Mouse (Mus musculus): ENCODE results near the gene Gabbr2.
A peak's percentile ranks its signal among the peaks of the same experiment; 100 is the strongest.

The Gabbr2 gene

GRCm38 (mm10) chr4:46806876-46807275 is 184.8 kb downstream of the Gabbr2 start:
- no peak for DNase-seq

- DNase-seq: no peak
Observed at GRCm38 (mm10) chr4:46805910-46806309, 185.8 kb downstream of the Gabbr2 start.

GRCm38 (mm10) chr4:46802386-46802785 is 189.3 kb downstream of the Gabbr2 start:
- no peak for DNase-seq

- DNase-seq: peak; percentile 25
Observed at GRCm38 (mm10) chr4:46799904-46800303, 191.8 kb downstream of the Gabbr2 start.

GRCm38 (mm10) chr4:46795707-46796106 is 196.0 kb downstream of the Gabbr2 start:
- peak; percentile 21 for DNase-seq

GRCm38 (mm10) chr4:46794583-46794982 is 197.1 kb downstream of the Gabbr2 start:
- no peak for DNase-seq

GRCm38 (mm10) chr4:46792280-46793026 is 199.2 kb downstream of the Gabbr2 start:
- no peak for DNase-seq

GRCm38 (mm10) chr4:46791268-46791951 is 200.3 kb downstream of the Gabbr2 start:
- DNase-seq: no peak

GRCm38 (mm10) chr4:46790609-46791267 is 200.9 kb downstream of the Gabbr2 start:
- peak; percentile 63 for DNase-seq

- DNase-seq: no peak
Observed at GRCm38 (mm10) chr4:46784430-46785049, 207.1 kb downstream of the Gabbr2 start.

- no peak for DNase-seq
Observed at GRCm38 (mm10) chr4:46781109-46781508, 210.6 kb downstream of the Gabbr2 start.

- no peak for DNase-seq
Observed at GRCm38 (mm10) chr4:46775959-46776358, 215.7 kb downstream of the Gabbr2 start.

GRCm38 (mm10) chr4:46774652-46775051 is 217.0 kb downstream of the Gabbr2 start:
- DNase-seq: peak; percentile 37

GRCm38 (mm10) chr4:46773243-46773642 is 218.4 kb downstream of the Gabbr2 start:
- DNase-seq: no peak

GRCm38 (mm10) chr4:46772591-46772990 is 219.1 kb downstream of the Gabbr2 start:
- DNase-seq: no peak

- DNase-seq: no peak
Observed at GRCm38 (mm10) chr4:46771116-46771515, 220.6 kb downstream of the Gabbr2 start.

- no peak for DNase-seq
Observed at GRCm38 (mm10) chr4:46770635-46771034, 221.0 kb downstream of the Gabbr2 start.

- no peak for DNase-seq
Observed at GRCm38 (mm10) chr4:46770090-46770489, 221.6 kb downstream of the Gabbr2 start.

- DNase-seq: no peak
Observed at GRCm38 (mm10) chr4:46766326-46766725, 225.3 kb downstream of the Gabbr2 start.

GRCm38 (mm10) chr4:46759838-46760237 is 231.8 kb downstream of the Gabbr2 start:
- no peak for DNase-seq

- DNase-seq: no peak
Observed at GRCm38 (mm10) chr4:46758340-46759041, 233.2 kb downstream of the Gabbr2 start.

- peak; percentile 15 for DNase-seq
Observed at GRCm38 (mm10) chr4:46754407-46755194, 237.1 kb downstream of the Gabbr2 start.

Measured in kidney, postnatal 10 days (tissue).